Mouse (Mus musculus) G1E (cell line): ENCODE results near the gene Arhgap42. TPM values are rescaled to one million over a fixed set of nuclear protein-coding genes. Genes with fewer than 3 reads are reported as not detected.

ENCODE experiments used
- ATAC-seq: 2 replicates; pipeline ENCODE4 v1.8.0; 2016; ENCODE audit warnings: mild to moderate bottlenecking; ENCODE audit not compliant: insufficient number of reproducible peaks, poor library complexity, low FRiP score, severe bottlenecking; ENCODE audit errors: extremely low read depth
- DNase-seq: peaks from one replicate; pipeline ENCODE4 v3.0.0; 2012; ENCODE audit warnings: low spot score
- H3K27me3 ChIP-seq: 2 replicates; pipeline ENCODE4 v1.6.1; 2012; ENCODE audit warnings: mild to moderate bottlenecking, low read length, inconsistent platforms; ENCODE audit not compliant: insufficient read depth
- H3K36me3 ChIP-seq: replicated peaks from 2 replicates; pipeline ENCODE3; 2012; ENCODE audit warnings: mild to moderate bottlenecking, inconsistent platforms
- H3K4me1 ChIP-seq: 2 replicates; pipeline ENCODE4 v1.6.1; 2012; ENCODE audit warnings: low read depth, low read length, inconsistent platforms, mixed read lengths; ENCODE audit not compliant: insufficient read depth
- H3K4me3 ChIP-seq: 2 replicates; pipeline ENCODE4 v1.5.1; 2012; ENCODE audit warnings: low read depth, mild to moderate bottlenecking, inconsistent platforms, low read length, moderate library complexity, mixed read lengths
- H3K9me3 ChIP-seq: replicated peaks from 2 replicates; pipeline ENCODE4 v1.6.1; 2012; ENCODE audit warnings: inconsistent platforms
- CTCF ChIP-seq: IDR thresholded peaks from 2 replicates; pipeline ENCODE4 v1.5.1; 2012; ENCODE audit warnings: low read depth, low read length, inconsistent platforms, mixed read lengths
- GATA1 ChIP-seq: IDR thresholded peaks from 2 replicates; pipeline ENCODE4 v1.6.1; 2012; ENCODE audit warnings: borderline replicate concordance, low read length, inconsistent platforms, mixed read lengths
- GATA2 ChIP-seq: IDR thresholded peaks from 2 replicates; pipeline ENCODE4 v1.6.1; 2012; ENCODE audit warnings: low read depth, low read length, inconsistent platforms, borderline replicate concordance
- POLR2AphosphoS5 ChIP-seq: IDR thresholded peaks from 2 replicates; pipeline ENCODE4 v1.6.1; 2012; ENCODE audit warnings: low read depth, low read length, inconsistent platforms; ENCODE audit not compliant: insufficient replicate concordance
- TAL1 ChIP-seq: conservative IDR thresholded peaks from 2 replicates; pipeline ENCODE4 v1.6.1; 2012; ENCODE audit warnings: low read depth, low read length, inconsistent platforms, mixed read lengths
- polyA plus RNA-seq: library from polyadenylated mRNA; stranded (reverse); fragments of >175 nt; gene quantifications from 2 replicates; pipeline ENCODE4 v1.2.3, GENCODE M21; 2012
- total RNA-seq, 2 experiments: library from RNA; stranded (forward) in 1 of 2; stranded (reverse) in 1 of 2; fragments of 200-1000 nt in 1 of 2; fragments of >200 nt in 1 of 2; fragmentation: Nextera tagmentation in 1 of 2; gene quantifications; 2 replicates each; pipeline ENCODE4 v1.2.3; 2014 to 2017

Gene Arhgap42
- total and polyA plus RNA-seq, 3 experiments = 0.22 TPM; not detected in 2

DNA sequence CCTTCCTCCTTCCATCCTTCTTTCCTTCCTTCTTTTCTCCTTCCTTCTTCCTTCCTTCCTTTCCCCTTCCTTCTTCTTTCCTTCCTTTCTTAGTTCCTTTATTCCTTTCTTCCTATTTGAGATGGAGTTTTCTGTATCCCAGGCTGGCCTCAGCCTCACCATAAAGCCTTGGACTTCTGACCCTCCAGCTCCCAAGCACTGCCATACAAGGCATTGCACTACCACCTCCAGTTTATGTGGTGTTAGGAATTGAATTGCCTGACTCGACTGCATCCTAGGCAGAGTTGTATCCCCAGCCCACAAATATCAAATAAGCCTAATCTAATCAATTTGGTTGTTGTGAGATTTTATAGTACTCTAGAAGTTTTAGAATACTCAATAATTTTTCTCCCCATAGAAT lies 14.1 kb downstream of the Arhgap42 start:
- Histone ChIP-seq H3K4me3 (no peak overlapping the region), H3K4me1 (no peaks in the 10 kb centered on the region), H3K27me3 (no peaks in the 10 kb centered on the region), H3K9me3 (no peaks in the 10 kb centered on the region), H3K36me3 (no peaks in the 10 kb centered on the region)
- ATAC-seq (no peak), DNase-seq (no peak)
- no peak for TF ChIP-seq GATA2
- TF ChIP-seq GATA1 = no peak
- TF ChIP-seq TAL1 = no peak
- TF ChIP-seq CTCF = no peak
- no peak for TF ChIP-seq POLR2AphosphoS5

DNA sequence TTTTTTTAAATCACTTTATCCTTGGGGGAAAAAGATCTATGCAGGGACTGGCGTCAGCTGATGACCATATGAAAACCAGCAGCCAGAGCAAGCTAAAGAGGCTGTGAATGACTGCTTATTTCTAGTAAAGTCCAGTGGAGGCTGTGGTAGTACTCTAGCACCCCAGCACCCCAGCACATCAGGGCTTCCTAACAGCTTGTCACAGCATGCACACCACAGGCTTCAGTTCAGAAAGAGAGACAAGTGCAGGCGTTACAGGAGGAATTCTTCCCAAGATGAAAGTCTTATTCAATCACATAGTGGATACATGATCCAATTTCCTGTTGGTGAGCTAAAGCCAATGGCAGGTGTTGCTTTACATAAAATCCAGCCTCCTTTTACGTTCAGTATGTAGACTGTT lies 15.5 kb downstream of the Arhgap42 start:
- TF ChIP-seq TAL1 = no peak
- TF ChIP-seq POLR2AphosphoS5 = no peak
- no peak for TF ChIP-seq GATA2
- TF ChIP-seq GATA1 = no peak
- no peak for TF ChIP-seq CTCF
- H3K36me3 ChIP-seq = no peaks in the 10 kb centered on the region
- DNase-seq = no peak
- H3K4me3 ChIP-seq = no peak overlapping the region
- no peaks in the 10 kb centered on the region for H3K9me3 ChIP-seq
- H3K4me1 ChIP-seq = no peaks in the 10 kb centered on the region
- H3K27me3 ChIP-seq = no peaks in the 10 kb centered on the region
- ATAC-seq = no peak

DNA sequence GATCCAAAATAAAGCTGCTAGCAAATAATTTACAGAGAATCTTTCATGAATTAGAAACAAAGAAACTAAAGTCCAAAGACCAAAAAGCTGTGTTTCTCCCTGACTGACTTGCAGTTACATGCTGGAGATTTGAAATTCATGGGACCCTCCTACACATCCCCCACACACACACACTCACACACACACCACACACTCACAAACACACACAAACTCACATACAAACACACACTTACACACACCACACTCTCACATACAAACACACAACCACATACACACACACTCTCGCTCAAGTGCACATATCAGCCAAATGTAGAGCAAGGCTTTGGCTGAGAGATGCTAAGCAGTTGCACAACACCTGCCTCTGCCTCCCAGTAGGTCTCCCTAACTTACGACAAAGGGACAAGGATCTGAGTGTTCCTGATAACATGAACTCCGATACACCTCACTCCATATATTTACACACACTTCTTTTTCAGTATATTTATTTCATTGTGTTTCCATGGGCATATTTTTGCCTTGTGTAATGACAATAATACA lies 16.9 kb downstream of the Arhgap42 start:
- DNase-seq (no peak), ATAC-seq (no peak)
- H3K4me3 ChIP-seq = no peak overlapping the region
- H3K27me3 ChIP-seq = no peaks in the 10 kb centered on the region
- no peaks in the 10 kb centered on the region for H3K4me1 ChIP-seq
- no peaks in the 10 kb centered on the region for H3K36me3 ChIP-seq
- no peaks in the 10 kb centered on the region for H3K9me3 ChIP-seq
- TF ChIP-seq TAL1 (no peak), GATA2 (no peak)

GRCm38 (mm10) chr9:9221185-9221584 lies 17.7 kb downstream of the Arhgap42 start:
- TF ChIP-seq CTCF (no peak), POLR2AphosphoS5 (no peak), GATA2 (no peak)
- DNase-seq = no peak

GRCm38 (mm10) chr9:9218301-9218700 lies 20.6 kb downstream of the Arhgap42 start:
- Histone ChIP-seq H3K4me1 (no peaks in the 10 kb centered on the region), H3K4me3 (no peak overlapping the region), H3K36me3 (no peaks in the 10 kb centered on the region), H3K9me3 (no peaks in the 10 kb centered on the region), H3K27me3 (no peaks in the 10 kb centered on the region)
- ATAC-seq (no peak), DNase-seq (no peak)
- no peak for TF ChIP-seq POLR2AphosphoS5
- no peak for TF ChIP-seq GATA2

More at GRCm38 (mm10) chr9:9221185-9221584, 17.7 kb downstream of the Arhgap42 start:
- no peaks in the 10 kb centered on the region for H3K4me1 ChIP-seq
- H3K9me3 ChIP-seq = no peaks in the 10 kb centered on the region
- H3K27me3 ChIP-seq = no peaks in the 10 kb centered on the region
- H3K4me3 ChIP-seq = no peak overlapping the region
- ATAC-seq = no peak
- H3K36me3 ChIP-seq = no peaks in the 10 kb centered on the region

GRCm38 (mm10) chr9:9214849-9215248 lies 24.1 kb downstream of the Arhgap42 start:
- Histone ChIP-seq H3K9me3 (no peaks in the 10 kb centered on the region), H3K27me3 (no peaks in the 10 kb centered on the region), H3K4me3 (no peak overlapping the region), H3K36me3 (no peaks in the 10 kb centered on the region), H3K4me1 (no peaks in the 10 kb centered on the region)
- TF ChIP-seq POLR2AphosphoS5 (no peak), CTCF (no peak), GATA2 (no peak), GATA1 (no peak), TAL1 (no peak)
- ATAC-seq = no peak
- DNase-seq = no peak

- no peak for ATAC-seq
Observed at GRCm38 (mm10) chr9:9214296-9214695, 24.6 kb downstream of the Arhgap42 start.

More at GRCm38 (mm10) chr9:9214296-9214695, 24.6 kb downstream of the Arhgap42 start:
- no peak for DNase-seq
- Histone ChIP-seq H3K4me3 (no peak overlapping the region), H3K27me3 (no peaks in the 10 kb centered on the region), H3K4me1 (no peaks in the 10 kb centered on the region), H3K36me3 (no peaks in the 10 kb centered on the region), H3K9me3 (no peaks in the 10 kb centered on the region)
- no peak for TF ChIP-seq TAL1
- no peak for TF ChIP-seq GATA1
- TF ChIP-seq GATA2 = no peak
- no peak for TF ChIP-seq CTCF
- TF ChIP-seq POLR2AphosphoS5 = no peak
